Mouse (Mus musculus) heart, postnatal 0 days (tissue): ENCODE measurements around the gene Foxp1.

ENCODE experiments used
- CTCF ChIP-seq: IDR thresholded peaks from 2 replicates; pipeline ENCODE4 v1.5.1; 2016; ENCODE audit warnings: antibody characterized with exemption, control low read depth, low read depth
- EP300 ChIP-seq: IDR thresholded peaks from 2 replicates; pipeline ENCODE4 v1.6.1; 2016; ENCODE audit warnings: antibody characterized with exemption, low read depth

DNA sequence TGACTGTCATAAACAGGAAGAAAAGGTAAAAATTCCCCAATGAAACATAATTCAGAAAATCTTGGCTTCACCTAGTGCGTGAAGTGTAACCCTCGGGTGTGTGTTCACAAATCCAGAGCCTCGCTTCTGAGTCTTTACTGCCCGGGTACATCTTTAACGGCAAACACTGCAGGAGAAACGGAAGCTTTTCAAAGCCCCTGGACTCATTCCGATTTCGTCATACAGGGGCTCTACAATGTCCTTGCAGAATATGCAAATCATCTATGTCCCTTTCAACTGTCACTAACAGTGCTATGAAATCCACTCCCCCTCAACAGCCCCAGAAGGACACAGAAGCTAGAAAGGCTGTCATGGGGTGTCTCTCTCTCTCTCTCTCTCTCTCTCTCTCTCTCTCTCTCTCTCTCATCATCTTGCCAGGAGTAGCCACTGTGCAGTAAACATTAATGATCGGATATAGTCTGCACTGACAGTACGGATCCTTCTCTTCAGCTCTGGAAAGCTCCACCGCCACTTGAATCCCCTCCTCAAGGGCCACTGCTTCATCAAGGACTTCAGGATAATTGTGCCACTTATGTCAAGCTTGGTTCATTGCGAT is 331.4 kb downstream of the Foxp1 start:
- TF ChIP-seq CTCF (no peak), EP300 (no peak)
